Mouse (Mus musculus) CH12.LX (cell line): ENCODE results near the gene Aup1. TPM values are rescaled to one million over a fixed set of nuclear protein-coding genes. Genes with fewer than 3 reads are reported as not detected.
A peak's percentile ranks its signal among the peaks of the same experiment; 100 is the strongest.

Source experiments
- DNase-seq: peaks from one replicate; pipeline ENCODE4 v3.0.0-alpha.2; 2013; ENCODE audit errors: extremely low read depth
- H3K27ac ChIP-seq: 2 replicates; pipeline ENCODE4 v1.5.1; 2012; ENCODE audit warnings: low read depth, mild to moderate bottlenecking, control low read depth, moderate library complexity; ENCODE audit not compliant: insufficient read depth
- H3K27me3 ChIP-seq: replicated peaks from 2 replicates; pipeline ENCODE3; 2012; ENCODE audit warnings: inconsistent platforms
- H3K36me3 ChIP-seq, 2 experiments: replicated peaks in 1 of 2; 2 replicates each; pipeline versions ENCODE3 to v1.6.1; 2012; ENCODE audit warnings: inconsistent platforms in 1 of 2, low read length in 1 of 2, mild to moderate bottlenecking in 1 of 2, mixed read lengths in 1 of 2, moderate library complexity in 1 of 2; ENCODE audit not compliant: control insufficient read depth in 1 of 2, insufficient read depth in 1 of 2
- H3K4me1 ChIP-seq, 2 experiments: 2 replicates each; pipeline ENCODE4 v1.6.1; 2012; ENCODE audit warnings: inconsistent platforms in 1 of 2, moderate library complexity in 1 of 2; ENCODE audit not compliant: insufficient read depth in 2 of 2, control insufficient read depth in 1 of 2
- H3K4me2 ChIP-seq: 2 replicates; pipeline ENCODE4 v1.6.1; 2012; ENCODE audit warnings: low read depth, mild to moderate bottlenecking, control low read depth; ENCODE audit not compliant: poor library complexity, insufficient read depth, severe bottlenecking
- H3K4me3 ChIP-seq, 3 experiments: fragments of 150-350 bp in 1 of 3; sonication (generic) in 1 of 3; replicated peaks in 1 of 3; 2 replicates each; pipeline versions ENCODE3 to v1.5.1; 2011 to 2012; ENCODE audit warnings: low read depth in 2 of 3, low read length in 2 of 3, mild to moderate bottlenecking in 2 of 3, moderate library complexity in 2 of 3, control low read depth in 1 of 3, improper control_type of control experiment in 1 of 3, inconsistent platforms in 1 of 3, mixed read lengths in 1 of 3; ENCODE audit not compliant: poor library complexity in 1 of 3
- H3K79me2 ChIP-seq: replicated peaks from 2 replicates; pipeline ENCODE4 v1.6.1; 2012; ENCODE audit warnings: mild to moderate bottlenecking, moderate library complexity; ENCODE audit not compliant: control insufficient read depth, poor library complexity, insufficient read depth, severe bottlenecking; ENCODE audit errors: extremely low read depth
- H3K9ac ChIP-seq: 2 replicates; pipeline ENCODE4 v1.6.1; 2012; ENCODE audit warnings: low read depth, mild to moderate bottlenecking, control low read depth, moderate library complexity; ENCODE audit not compliant: insufficient read depth
- H3K9me3 ChIP-seq: replicated peaks from 2 replicates; pipeline ENCODE3; 2012; ENCODE audit warnings: low read length, inconsistent platforms, mixed read lengths
- CHD2 ChIP-seq: IDR thresholded peaks from 2 replicates; pipeline ENCODE4 v1.6.1; 2011; ENCODE audit warnings: low read length, improper control_type of control experiment
- CTCF ChIP-seq, 2 experiments: IDR thresholded peaks in 1 of 2; conservative IDR thresholded peaks in 1 of 2; 2 replicates each; pipeline ENCODE4 v1.5.1; 2011 to 2012; ENCODE audit warnings: low read depth in 2 of 2, low read length in 2 of 2, improper control_type of control experiment in 1 of 2, inconsistent platforms in 1 of 2, mild to moderate bottlenecking in 1 of 2, moderate library complexity in 1 of 2
- EP300 ChIP-seq: IDR thresholded peaks from 2 replicates; pipeline ENCODE4 v1.6.1; 2011; ENCODE audit warnings: low read length, improper control_type of control experiment
- ETS1 ChIP-seq: conservative IDR thresholded peaks from 2 replicates; pipeline ENCODE4 v1.6.1; 2012; ENCODE audit warnings: low read depth, mild to moderate bottlenecking, inconsistent platforms, low read length, improper control_type of control experiment, moderate library complexity
- IRF4 ChIP-seq: IDR thresholded peaks from 2 replicates; pipeline ENCODE4 v1.6.1; 2014; ENCODE audit warnings: low read depth, mild to moderate bottlenecking, inconsistent platforms, low read length, improper control_type of control experiment
- JUN ChIP-seq: IDR thresholded peaks from 2 replicates; pipeline ENCODE4 v1.6.1; 2011; ENCODE audit warnings: low read depth, mild to moderate bottlenecking, low read length, improper control_type of control experiment, moderate library complexity; ENCODE audit not compliant: insufficient read depth
- KAT2A ChIP-seq: IDR thresholded peaks from 2 replicates; pipeline ENCODE4 v1.6.1; 2012; ENCODE audit warnings: low read length, improper control_type of control experiment, inconsistent platforms; ENCODE audit not compliant: insufficient replicate concordance
- MAFK ChIP-seq: IDR thresholded peaks from 2 replicates; pipeline ENCODE4 v1.6.1; 2011; ENCODE audit warnings: low read length, improper control_type of control experiment; ENCODE audit not compliant: insufficient replicate concordance
- MAZ ChIP-seq: IDR thresholded peaks from 2 replicates; pipeline ENCODE4 v1.6.1; 2012; ENCODE audit warnings: low read depth, mild to moderate bottlenecking, inconsistent platforms, low read length, improper control_type of control experiment, moderate library complexity
- MEF2A ChIP-seq: IDR thresholded peaks from 2 replicates; pipeline ENCODE4 v1.6.1; 2014; ENCODE audit warnings: low read depth, mild to moderate bottlenecking, inconsistent platforms, low read length, improper control_type of control experiment, borderline replicate concordance
- MYC ChIP-seq: IDR thresholded peaks from 2 replicates; pipeline ENCODE4 v1.6.1; 2011; ENCODE audit warnings: low read depth, mild to moderate bottlenecking, improper control_type of control experiment, low read length
- NELFE ChIP-seq: IDR thresholded peaks from 2 replicates; pipeline ENCODE4 v1.6.1; 2011; ENCODE audit warnings: low read depth, low read length, improper control_type of control experiment
- NRF1 ChIP-seq: IDR thresholded peaks from 2 replicates; pipeline ENCODE4 v1.6.1; 2014; ENCODE audit warnings: low read depth, mild to moderate bottlenecking, inconsistent platforms, low read length, improper control_type of control experiment, moderate library complexity
- POLR2A ChIP-seq: IDR thresholded peaks from 2 replicates; pipeline ENCODE4 v1.6.1; 2011; ENCODE audit warnings: low read depth, mild to moderate bottlenecking, improper control_type of control experiment, low read length
- POLR2AphosphoS2 ChIP-seq: IDR thresholded peaks from 2 replicates; pipeline ENCODE4 v1.6.1; 2011; ENCODE audit warnings: low read depth, low read length, improper control_type of control experiment
- SMC3 ChIP-seq: IDR thresholded peaks from 2 replicates; pipeline ENCODE4 v1.6.1; 2011; ENCODE audit warnings: low read depth, low read length, improper control_type of control experiment
- TCF12 ChIP-seq: IDR thresholded peaks from 2 replicates; pipeline ENCODE4 v1.6.1; 2014; ENCODE audit warnings: low read depth, mild to moderate bottlenecking, inconsistent platforms, low read length, improper control_type of control experiment
- USF1 ChIP-seq: IDR thresholded peaks from 2 replicates; pipeline ENCODE4 v1.6.1; 2014; ENCODE audit warnings: low read depth, mild to moderate bottlenecking, inconsistent platforms, low read length, improper control_type of control experiment
- USF2 ChIP-seq: conservative IDR thresholded peaks from 2 replicates; pipeline ENCODE4 v1.6.1; 2011; ENCODE audit warnings: low read depth, low read length, improper control_type of control experiment
- ZKSCAN1 ChIP-seq: IDR thresholded peaks from 2 replicates; pipeline ENCODE4 v1.6.1; 2012; ENCODE audit warnings: low read depth, inconsistent platforms, low read length, improper control_type of control experiment, borderline replicate concordance
- ZMIZ1 ChIP-seq: IDR thresholded peaks from 2 replicates; pipeline ENCODE4 v1.6.1; 2012; ENCODE audit warnings: low read depth, mild to moderate bottlenecking, inconsistent platforms, low read length, improper control_type of control experiment
- dilution Hi-C: fragments of 300-500 bp; cut with MboI; formaldehyde crosslinking; loops from 2 replicates; pipeline ENCODE4 v1.14.3; 2020; ENCODE audit warnings: low sequenced_read_pairs; ENCODE audit not compliant: extremely low pct_unique_long_range_greater_than_20kb, extremely low pct_ligation_motif_present
- in situ Hi-C: fragments of 300-500 bp; cut with MboI; formaldehyde crosslinking; loops from 3 replicates; pipeline ENCODE4 v1.14.3; 2019; ENCODE audit warnings: low sequenced_read_pairs, low pct_ligation_motif_present, low pct_unique_long_range_greater_than_20kb, mixed read lengths
- polyA plus RNA-seq: library from polyadenylated mRNA; unstranded; fragments of >175 nt; gene quantifications from 2 replicates; pipeline ENCODE4 v1.2.1, GENCODE M21; 2012; ENCODE audit warnings: low read depth; ENCODE audit not compliant: insufficient read length
- total RNA-seq, 2 experiments: library from RNA; depleted of rRNA; stranded (reverse); fragments of 300-350 nt in 1 of 2; fragments of >200 nt in 1 of 2; gene quantifications; 2 replicates each; pipeline ENCODE4 v1.2.3; 2012 to 2014

Gene Aup1
- total and polyA plus RNA-seq, 3 experiments: 119 to 324 (median 240) TPM

- no peaks in the 10 kb centered on the region for H3K79me2 ChIP-seq
- in situ Hi-C loops: no loop called here
- H3K4me3 ChIP-seq: no peak overlapping the region
- no peak overlapping the region for H3K9ac ChIP-seq
- no peak overlapping the region for H3K27ac ChIP-seq
- H3K27me3 ChIP-seq: no peaks in the 10 kb centered on the region
- no peak overlapping the region for H3K4me2 ChIP-seq
- TF ChIP-seq USF2 (no peak), MAZ (no peak), ZMIZ1 (no peak), ETS1 (no peak), MAFK (no peak), NRF1 (no peak), SMC3 (no peak), IRF4 (no peak), TCF12 (no peak), USF1 (no peak), POLR2AphosphoS2 (no peak), KAT2A (no peak), CTCF (conservative IDR thresholded peaks at IDR 0.05 in 1 of 2, IDR thresholded peaks at IDR 0.05 in 1 of 2; ENCODE audit: low read depth in 2 of 2, low read length in 2 of 2) (no peak), NELFE (no peak), JUN (no peak), POLR2A (no peak), MYC (no peak), ZKSCAN1 (no peak), CHD2 (no peak)
- H3K36me3 ChIP-seq: no peaks in the 10 kb centered on the region
- peaks cover 23 to 47% of the 10 kb centered on the region in 2 experiments for H3K4me1 ChIP-seq
- dilution Hi-C loops: no loop called here
- H3K9me3 ChIP-seq: no peaks in the 10 kb centered on the region
- DNase-seq: no peak
Measured at GRCm38 (mm10) chr6:83023786-83024185, 30.5 kb upstream of the Aup1 start.

DNA sequence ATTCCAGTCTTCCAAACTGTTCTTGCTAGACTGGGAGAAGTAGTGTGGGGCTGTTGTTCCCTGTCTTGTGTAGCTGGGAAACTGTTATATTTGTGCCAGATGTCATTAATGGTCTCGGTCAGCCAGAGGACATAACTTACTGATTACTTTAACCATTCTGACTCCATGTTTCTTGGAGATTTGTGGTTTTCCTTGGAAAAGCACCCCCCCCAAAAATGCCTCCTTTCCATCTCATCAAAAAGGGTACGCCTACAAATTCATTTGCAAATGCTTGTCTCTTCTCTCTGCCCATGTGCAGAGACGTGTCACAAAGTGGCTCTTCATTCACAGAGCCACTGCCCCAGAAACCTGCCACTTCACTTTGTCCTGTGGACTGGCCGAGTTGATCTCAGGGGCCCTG lies 29.9 kb upstream of the Aup1 start:
- no peaks in the 10 kb centered on the region for H3K27me3 ChIP-seq
- H3K36me3 ChIP-seq: peaks cover 0 to 6% of the 10 kb centered on the region in 2 experiments
- H3K4me1 ChIP-seq: peaks cover 23 to 53% of the 10 kb centered on the region in 2 experiments
- no peak overlapping the region for H3K9ac ChIP-seq
- H3K79me2 ChIP-seq: no peaks in the 10 kb centered on the region
- DNase-seq: no peak
- in situ Hi-C loops: no loop called here
- no peaks in the 10 kb centered on the region for H3K9me3 ChIP-seq
- 0 out of 2 replicates have a peak, but pooled peaks have one; percentile 14 for TF ChIP-seq EP300
- TF ChIP-seq MEF2A: no peak
- no peak overlapping the region for H3K27ac ChIP-seq
- no peak overlapping the region for H3K4me3 ChIP-seq
- no peak overlapping the region for H3K4me2 ChIP-seq
- dilution Hi-C loops: no loop called here
